Mouse (Mus musculus): ENCODE measurements around the gene Cmtm2b. TPM values are rescaled to one million over a fixed set of nuclear protein-coding genes. Genes with fewer than 3 reads are reported as not detected.

The Cmtm2b gene
- not detected for polyA plus RNA-seq (2015; fragmentation: Illumina TruSeq; extraction: RNeasy Lipid Tissue Mini Kit (QIAGEN cat#74804); ENCODE audit: low read depth, low replicate concordance)

GRCm38 (mm10) chr8:104321930-104322329, at the start of gene Cmtm2b:
TSS of gene Cmtm2b (plus strand) at chr8:104322230.

DNA sequence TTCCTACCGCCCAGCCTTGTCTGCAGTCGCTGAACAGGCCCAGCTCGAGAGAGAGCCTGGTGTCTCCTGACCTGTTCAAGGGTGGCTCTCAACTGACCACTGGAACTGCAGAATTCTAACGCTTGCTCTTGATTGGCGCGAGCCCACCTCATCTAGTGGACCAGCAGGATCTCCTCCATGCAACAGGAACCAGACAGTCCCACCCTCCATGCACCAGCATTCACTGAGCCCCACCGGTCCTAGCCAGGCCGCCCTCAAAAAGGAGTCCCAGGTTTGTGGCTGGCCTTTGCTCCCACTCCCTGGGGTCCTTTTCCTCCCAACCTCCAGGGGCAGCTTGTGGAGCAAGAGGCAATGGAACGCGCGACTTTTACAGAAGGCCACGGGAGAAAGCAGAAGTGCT, 28.9 kb upstream of the Cmtm2b start, which contains the start of gene Cmtm2a:
Cmtm2a (minus strand) TSS at position 101 of the 400 bp plus-strand sequence.

DNA sequence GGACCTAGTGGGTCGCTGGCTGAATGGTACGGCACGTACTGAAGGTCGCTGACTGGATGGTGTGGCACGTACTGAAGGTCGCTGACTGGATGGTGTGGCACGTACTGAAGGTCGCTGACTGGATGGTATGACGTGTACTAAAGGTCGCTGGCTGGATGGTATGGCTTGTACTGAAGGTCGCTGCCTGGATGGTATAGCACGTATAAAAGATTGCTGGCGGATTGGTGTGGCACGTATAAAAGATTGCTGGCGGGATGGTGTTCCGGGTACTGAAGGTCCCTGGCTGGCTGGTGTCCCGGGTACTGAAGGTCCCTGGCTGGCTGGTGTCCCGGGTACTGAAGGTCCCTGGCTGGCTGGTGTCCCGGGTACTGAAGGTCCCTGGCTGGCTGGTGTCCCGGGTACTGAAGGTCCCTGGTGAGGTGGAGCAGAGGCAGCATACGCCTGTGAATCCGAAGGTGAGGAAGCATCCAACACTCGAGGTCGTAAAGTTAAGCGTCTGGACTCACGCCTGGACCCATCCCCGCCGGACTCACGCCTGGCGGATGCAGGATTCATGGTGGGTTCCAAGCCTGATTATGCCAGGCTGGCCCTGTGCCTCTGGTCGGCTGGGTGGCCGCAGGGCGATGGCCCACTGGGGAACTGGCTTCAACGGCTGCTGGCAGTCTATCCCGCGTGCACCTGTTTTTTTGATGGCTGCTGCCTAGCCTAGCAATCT, 12.4 kb upstream of the Cmtm2b start, which contains the start of the genes Gm45711 and Cmtm1:
Gm45711 (minus strand) TSS at position 641 of the 715 bp plus-strand sequence.
Cmtm1 (minus strand) TSS at position 705 of the 715 bp plus-strand sequence.

DNA sequence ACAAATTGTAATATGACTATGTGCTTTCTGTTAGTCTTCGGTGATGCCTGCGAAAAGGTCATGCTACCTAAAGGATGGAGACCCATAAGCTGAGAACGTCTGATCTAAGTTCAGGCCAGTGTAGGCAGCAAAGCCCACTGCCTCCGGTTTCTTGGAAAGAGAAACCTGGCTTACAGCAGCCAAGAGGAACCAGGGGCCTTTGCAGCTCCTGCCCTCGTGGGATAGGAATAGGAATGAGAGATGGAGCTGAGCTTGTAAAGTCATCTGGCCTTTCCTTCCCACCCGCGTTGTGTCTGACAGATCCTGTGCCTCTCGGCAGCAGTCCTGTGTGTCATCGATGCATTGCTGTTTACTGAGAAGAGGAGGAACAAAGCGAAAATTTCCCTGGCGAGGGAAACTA, 763 bp upstream of the Cmtm2b start, which contains the start of gene Gm11020:
Gm11020 (plus strand) TSS at position 301 of the 400 bp plus-strand sequence.

GRCm38 (mm10) chr8:104339229-104339982, 17.4 kb downstream of the Cmtm2b start, which contains the start of gene Cmtm3:
TSS of gene Cmtm3 (plus strand) at chr8:104339410.

Other genes starting within 250 kb of the Cmtm2b start
- 9.8 TPM for gene Cdh5, start 220.6 kb upstream of the Cmtm2b start, polyA plus RNA-seq (2015; fragmentation: Illumina TruSeq; extraction: RNeasy Lipid Tissue Mini Kit (QIAGEN cat#74804); ENCODE audit: low read depth, low replicate concordance)
- gene Bean1, start 151.8 kb upstream of the Cmtm2b start, polyA plus RNA-seq (2015; fragmentation: Illumina TruSeq; extraction: RNeasy Lipid Tissue Mini Kit (QIAGEN cat#74804); ENCODE audit: low read depth, low replicate concordance): 10.8 TPM
- 40.2 TPM for gene Tk2, start 73.7 kb upstream of the Cmtm2b start, polyA plus RNA-seq (2015; fragmentation: Illumina TruSeq; extraction: RNeasy Lipid Tissue Mini Kit (QIAGEN cat#74804); ENCODE audit: low read depth, low replicate concordance)
- 8.0 TPM for gene Cklf, start 71.4 kb upstream of the Cmtm2b start, polyA plus RNA-seq (2015; fragmentation: Illumina TruSeq; extraction: RNeasy Lipid Tissue Mini Kit (QIAGEN cat#74804); ENCODE audit: low read depth, low replicate concordance)
- not detected for gene Cmtm2a, start 29.0 kb upstream of the Cmtm2b start, polyA plus RNA-seq (2015; fragmentation: Illumina TruSeq; extraction: RNeasy Lipid Tissue Mini Kit (QIAGEN cat#74804); ENCODE audit: low read depth, low replicate concordance)
- not detected for gene Gm45711, start 12.1 kb upstream of the Cmtm2b start, polyA plus RNA-seq (2015; fragmentation: Illumina TruSeq; extraction: RNeasy Lipid Tissue Mini Kit (QIAGEN cat#74804); ENCODE audit: low read depth, low replicate concordance)
- not detected for gene Cmtm1, start 12.1 kb upstream of the Cmtm2b start, polyA plus RNA-seq (2015; fragmentation: Illumina TruSeq; extraction: RNeasy Lipid Tissue Mini Kit (QIAGEN cat#74804); ENCODE audit: low read depth, low replicate concordance)
- not detected for gene Gm11020, start 663 bp upstream of the Cmtm2b start, polyA plus RNA-seq (2015; fragmentation: Illumina TruSeq; extraction: RNeasy Lipid Tissue Mini Kit (QIAGEN cat#74804); ENCODE audit: low read depth, low replicate concordance)
- 12.5 TPM for gene Cmtm3, start 17.2 kb downstream of the Cmtm2b start, polyA plus RNA-seq (2015; fragmentation: Illumina TruSeq; extraction: RNeasy Lipid Tissue Mini Kit (QIAGEN cat#74804); ENCODE audit: low read depth, low replicate concordance)
- gene Cmtm4, start 73.6 kb downstream of the Cmtm2b start, polyA plus RNA-seq (2015; fragmentation: Illumina TruSeq; extraction: RNeasy Lipid Tissue Mini Kit (QIAGEN cat#74804); ENCODE audit: low read depth, low replicate concordance): 43.4 TPM
- 132 TPM for gene Dync1li2, start 120.8 kb downstream of the Cmtm2b start, polyA plus RNA-seq (2015; fragmentation: Illumina TruSeq; extraction: RNeasy Lipid Tissue Mini Kit (QIAGEN cat#74804); ENCODE audit: low read depth, low replicate concordance)
- gene Terb1, start 187.7 kb downstream of the Cmtm2b start, polyA plus RNA-seq (2015; fragmentation: Illumina TruSeq; extraction: RNeasy Lipid Tissue Mini Kit (QIAGEN cat#74804); ENCODE audit: low read depth, low replicate concordance): 0.57 TPM
- 82.2 TPM for gene Nae1, start 212.4 kb downstream of the Cmtm2b start, polyA plus RNA-seq (2015; fragmentation: Illumina TruSeq; extraction: RNeasy Lipid Tissue Mini Kit (QIAGEN cat#74804); ENCODE audit: low read depth, low replicate concordance)
- gene Car7, start 212.5 kb downstream of the Cmtm2b start, polyA plus RNA-seq (2015; fragmentation: Illumina TruSeq; extraction: RNeasy Lipid Tissue Mini Kit (QIAGEN cat#74804); ENCODE audit: low read depth, low replicate concordance): 24.0 TPM

Measured in brain, adult 10 weeks (tissue).